Mouse (Mus musculus): ENCODE data around the gene Fam216b.

- no peak for TF ChIP-seq CTCF (IDR thresholded peaks at IDR 0.05; ENCODE audit: control insufficient read depth, insufficient read depth, insufficient read length)
- TF ChIP-seq USF1 (IDR thresholded peaks at IDR 0.05; ENCODE audit: low read depth) = no peak
- TF ChIP-seq MYOD1 (IDR thresholded peaks at IDR 0.05; ENCODE audit: control insufficient read depth, insufficient read length, low read depth) = no peak
- no peak for TF ChIP-seq MAX (IDR thresholded peaks at IDR 0.05)
- TF ChIP-seq FOSL1 (IDR thresholded peaks at IDR 0.05; ENCODE audit: insufficient read depth, low read length, poor library complexity, severe bottlenecking) = no peak
- no peak for TF ChIP-seq MYOG (IDR thresholded peaks at IDR 0.05; ENCODE audit: control insufficient read depth, extremely low read depth, insufficient read length)
Measured at GRCm38 (mm10) chr14:78077508-78077907, 11.3 kb downstream of the Fam216b start.
